Mouse (Mus musculus): Measurements from ENCODE around the gene Specc1.

The Specc1 gene

DNA sequence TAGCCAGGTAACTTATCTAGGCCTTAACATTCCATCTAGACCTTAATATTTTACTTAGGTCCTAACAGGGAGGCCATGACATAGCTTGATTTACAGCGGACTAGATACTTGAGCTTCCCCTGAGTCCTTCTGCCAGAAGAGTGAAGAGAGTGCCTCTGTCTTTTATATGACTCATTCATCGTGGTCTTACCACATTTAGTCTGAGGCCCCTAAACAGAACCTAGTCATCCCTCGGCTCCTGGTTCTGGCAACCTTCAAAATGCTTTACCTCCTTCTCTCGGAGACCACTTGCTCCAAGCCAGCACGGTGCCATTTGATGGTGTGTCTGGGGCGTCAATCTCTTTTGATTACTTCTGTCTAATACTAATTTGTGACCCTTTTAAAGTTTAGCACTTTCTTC is 133.8 kb downstream of the Specc1 start:
- DNase-seq (ENCODE audit: low spot score), result no peak

GRCm38 (mm10) chr11:62103380-62103911 is 146.9 kb downstream of the Specc1 start:
- DNase-seq (ENCODE audit: low spot score), result peak; percentile 5

GRCm38 (mm10) chr11:62106401-62106871 is 149.9 kb downstream of the Specc1 start:
- DNase-seq (ENCODE audit: low spot score), result no peak

- DNase-seq (ENCODE audit: low spot score), result no peak
These were observed 150.8 kb downstream of the Specc1 start for GRCm38 (mm10) chr11:62107272-62107836.

GRCm38 (mm10) chr11:62118561-62118960 is 162.0 kb downstream of the Specc1 start:
- no peak for DNase-seq (ENCODE audit: low spot score)

DNA sequence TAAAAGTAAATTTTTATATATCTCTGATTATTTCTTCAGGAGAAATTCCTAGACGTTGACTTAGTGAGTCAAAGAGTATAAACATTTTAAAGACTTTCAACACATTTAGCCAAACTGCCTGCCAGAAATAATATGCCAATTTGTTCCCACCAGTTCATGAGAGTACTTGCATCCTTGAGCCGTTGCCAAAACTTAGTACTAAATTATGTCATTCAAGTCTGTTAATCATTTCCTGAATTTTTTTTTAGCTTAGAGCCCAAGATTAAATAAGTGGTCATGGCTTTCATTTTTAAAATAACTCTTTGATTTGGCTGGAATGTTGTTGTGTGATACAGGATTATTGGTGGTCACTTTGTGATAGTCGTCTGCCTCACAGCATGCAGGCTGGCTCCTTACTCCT is 163.3 kb downstream of the Specc1 start:
- DNase-seq (ENCODE audit: low spot score), result no peak

DNA sequence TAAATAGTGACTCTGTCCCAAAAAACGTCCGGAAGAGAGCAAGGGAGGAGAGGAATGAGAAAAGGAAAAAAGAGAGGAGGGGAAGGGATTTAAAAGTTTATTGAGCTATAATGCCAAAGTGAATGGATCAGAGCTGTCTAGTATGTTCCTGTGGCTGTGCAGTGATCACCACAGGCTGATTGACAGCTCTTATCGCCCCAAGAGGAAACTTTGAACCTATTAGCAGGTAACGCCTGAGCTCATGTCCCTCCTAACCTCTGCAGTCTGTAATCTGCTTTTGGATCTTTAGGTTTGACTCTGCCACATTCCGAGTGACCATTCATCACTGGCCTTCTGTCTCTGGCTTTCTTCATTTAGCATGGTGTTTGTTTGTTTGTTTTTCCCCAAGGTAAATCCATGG is 164.8 kb downstream of the Specc1 start:
- DNase-seq (ENCODE audit: low spot score), result no peak

- DNase-seq (ENCODE audit: low spot score), result peak; percentile 92
These were observed 171.1 kb downstream of the Specc1 start for GRCm38 (mm10) chr11:62127692-62128091.

GRCm38 (mm10) chr11:62128197-62128596 is 171.6 kb downstream of the Specc1 start:
- DNase-seq (ENCODE audit: low spot score), result no peak

DNA sequence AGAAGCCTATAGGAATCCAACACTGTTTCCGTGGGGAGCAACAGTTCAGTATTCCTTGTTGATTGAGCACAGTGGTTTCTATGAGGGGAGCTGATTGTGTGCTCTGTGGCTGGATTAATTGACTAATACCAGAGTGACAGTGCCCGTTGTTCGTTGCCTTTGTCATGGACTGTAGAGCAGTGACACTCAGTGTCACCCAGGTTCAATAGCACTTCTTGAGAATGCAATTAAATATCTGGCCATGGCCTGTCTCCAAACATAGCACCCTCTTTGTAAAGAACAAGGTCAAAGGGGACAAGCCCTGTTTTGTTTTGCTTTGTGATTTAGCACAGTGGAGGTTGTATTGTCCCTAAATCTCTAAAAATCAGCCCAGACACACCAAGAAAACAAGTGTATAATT is 173.6 kb downstream of the Specc1 start:
- peak; percentile 70 for DNase-seq (ENCODE audit: low spot score)

- DNase-seq (ENCODE audit: low spot score), result no peak
These were observed 174.2 kb downstream of the Specc1 start for GRCm38 (mm10) chr11:62130685-62131295.

- no peak for DNase-seq (ENCODE audit: low spot score)
These were observed 175.0 kb downstream of the Specc1 start for GRCm38 (mm10) chr11:62131601-62132000.

GRCm38 (mm10) chr11:62134191-62134590 is 177.6 kb downstream of the Specc1 start:
- no peak for DNase-seq (ENCODE audit: low spot score)

GRCm38 (mm10) chr11:62145216-62146110 is 188.9 kb downstream of the Specc1 start:
- DNase-seq (ENCODE audit: low spot score), result no peak

DNA sequence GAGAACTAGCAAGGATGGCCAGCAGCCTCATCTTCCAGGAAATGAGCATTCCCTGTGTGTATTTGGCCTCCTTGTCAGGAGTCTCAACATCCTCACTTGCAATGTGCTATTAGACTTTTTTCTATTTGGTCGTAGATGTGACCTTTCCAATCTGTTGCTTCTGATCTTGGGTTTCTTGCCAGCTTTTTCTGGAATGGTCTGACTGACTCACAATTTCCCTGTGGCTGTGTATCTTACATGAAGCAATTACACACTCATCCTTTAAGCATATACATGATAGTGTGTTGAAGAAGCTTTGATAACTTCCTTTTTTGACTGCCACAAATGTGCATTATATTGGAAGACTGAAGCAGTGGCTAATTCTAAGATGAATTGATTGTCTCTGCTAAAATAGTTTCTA is 190.1 kb downstream of the Specc1 start:
- no peak for DNase-seq (ENCODE audit: low spot score)

- DNase-seq (ENCODE audit: low spot score), result no peak
These were observed 191.5 kb downstream of the Specc1 start for GRCm38 (mm10) chr11:62148026-62148425.

DNA sequence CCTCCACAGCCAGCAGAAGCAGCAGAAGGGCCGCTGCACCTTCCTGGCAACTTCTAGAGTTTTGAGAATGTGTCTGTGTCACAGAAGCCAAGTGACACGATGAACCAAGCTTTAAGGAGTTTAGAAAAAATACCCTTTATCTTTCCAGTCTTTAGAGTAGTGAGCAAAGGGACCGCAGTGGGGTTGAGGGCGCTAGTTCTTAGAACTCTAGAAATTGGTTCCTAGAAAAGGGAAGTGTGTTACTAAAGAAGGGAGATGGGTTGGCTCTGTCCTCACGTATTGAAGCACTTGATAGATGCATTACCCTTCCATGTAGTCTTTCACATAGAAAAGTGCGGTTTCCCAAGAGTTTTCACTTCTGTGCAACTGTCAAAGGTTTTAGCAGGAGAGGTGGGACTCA is 191.9 kb downstream of the Specc1 start:
- no peak for DNase-seq (ENCODE audit: low spot score)

GRCm38 (mm10) chr11:62153057-62153456 is 196.5 kb downstream of the Specc1 start:
- no peak for DNase-seq (ENCODE audit: low spot score)

GRCm38 (mm10) chr11:62159803-62160202 is 203.2 kb downstream of the Specc1 start:
- DNase-seq (ENCODE audit: low spot score), result no peak

DNA sequence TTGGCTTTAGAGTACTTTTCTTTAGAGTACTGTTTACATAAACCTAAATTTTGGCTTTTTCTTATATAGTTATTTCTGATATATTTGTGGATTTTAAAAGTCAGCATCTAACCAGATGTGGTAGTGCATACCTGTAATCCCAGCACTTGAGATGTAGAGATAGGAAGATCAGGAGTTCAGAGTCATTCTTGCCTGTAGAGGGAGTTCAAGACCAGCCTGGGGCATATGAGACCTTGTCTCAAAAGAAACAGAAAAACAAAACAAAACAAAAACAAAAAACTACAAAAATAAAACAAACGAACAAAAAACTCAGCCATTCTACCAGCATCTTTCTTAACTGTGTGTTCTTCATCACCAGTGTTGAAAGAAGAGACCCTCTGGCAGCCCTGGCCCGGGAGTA is 204.9 kb downstream of the Specc1 start:
- no peak for DNase-seq (ENCODE audit: low spot score)

- DNase-seq (ENCODE audit: low spot score), result no peak
These were observed 207.8 kb downstream of the Specc1 start for GRCm38 (mm10) chr11:62164357-62164756.

DNA sequence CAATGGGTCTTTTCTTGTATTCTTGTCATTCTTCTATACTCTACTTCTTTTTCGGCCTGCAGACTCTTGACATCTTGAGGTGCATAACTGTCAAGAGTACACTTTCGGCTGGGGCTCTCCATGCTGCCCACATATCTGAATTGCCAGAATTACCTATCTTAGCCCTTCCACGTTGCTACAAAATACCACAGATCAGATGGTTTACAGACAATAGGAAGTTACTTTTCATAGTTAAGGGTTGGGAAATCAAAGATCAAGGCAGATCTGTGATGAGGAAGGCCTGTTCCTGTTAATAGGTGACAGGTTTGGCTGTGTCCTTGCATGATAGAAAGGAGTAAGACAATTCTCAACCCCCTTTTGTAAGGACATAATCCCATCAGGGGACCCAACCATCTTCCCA is 209.9 kb downstream of the Specc1 start:
- DNase-seq (ENCODE audit: low spot score), result no peak

DNA sequence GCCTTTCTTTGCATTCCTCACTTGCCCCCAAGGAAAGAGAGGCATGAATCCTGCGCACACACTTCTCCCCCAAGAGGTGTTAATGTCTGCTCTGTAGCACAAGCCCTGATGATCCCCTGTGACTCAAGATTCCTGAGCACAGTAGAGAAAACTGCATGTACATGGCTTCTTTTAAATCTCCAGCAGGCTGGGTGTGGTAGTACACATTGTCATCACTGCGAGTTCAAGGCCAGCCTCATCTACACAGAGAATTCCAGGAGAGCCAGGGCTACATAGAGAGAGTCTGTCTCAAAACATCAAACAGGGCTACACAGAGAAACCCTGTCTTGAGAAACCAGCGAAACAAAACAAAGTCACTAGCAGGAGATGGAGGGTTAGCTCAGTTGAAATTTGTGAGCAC is 211.6 kb downstream of the Specc1 start:
- no peak for DNase-seq (ENCODE audit: low spot score)

Measured in embryo, embryonic 10 days (tissue).